Mouse (Mus musculus) cerebellum, adult 9-10 months (tissue): Measurements from ENCODE around the gene Igdcc4.
"Not testable (repeated sequence)": the region's sequence is repeated elsewhere in the genome, so short reads cannot be mapped to it uniquely, and the experiment has no call there.

Source experiments
- DNase-seq: peaks from one replicate; pipeline ENCODE4 v3.0.0; 2022

Gene Igdcc4

DNA sequence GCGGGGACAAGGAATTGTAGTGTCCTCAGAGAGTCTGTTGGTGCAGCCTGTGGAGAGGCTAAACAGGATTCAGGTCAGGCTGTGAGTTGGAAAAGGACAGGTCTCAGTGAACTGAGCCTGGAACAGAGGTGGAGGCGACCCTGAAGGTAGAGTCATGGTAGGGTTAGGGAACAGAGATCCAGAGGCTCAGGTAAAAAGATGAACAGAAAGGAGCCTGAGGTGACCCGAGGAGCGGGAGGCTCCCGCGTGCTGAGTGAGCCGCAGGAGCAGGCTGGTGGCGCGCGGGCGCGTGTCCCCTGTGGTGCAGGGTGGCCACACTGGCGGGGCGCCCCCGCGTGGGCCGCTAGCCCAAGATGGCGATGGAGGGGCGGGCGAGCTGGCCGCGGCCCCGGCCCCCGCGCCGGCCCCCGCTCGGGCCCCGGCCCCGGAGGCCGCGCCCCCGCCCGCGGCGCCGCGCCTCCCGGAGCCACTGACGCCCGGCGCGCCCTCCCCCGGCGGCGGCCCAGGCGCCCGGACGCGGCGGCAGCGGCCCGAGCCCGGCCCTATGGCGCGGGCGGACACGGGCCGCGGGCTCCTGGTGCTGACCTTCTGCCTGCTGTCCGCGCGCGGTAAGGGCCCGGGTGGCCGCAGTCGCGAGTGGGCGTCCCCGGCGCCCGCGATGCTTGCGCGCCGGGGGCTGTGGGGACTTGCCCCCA lies at the start of gene Igdcc4:
Igdcc4 (plus strand) TSS at position 496 of the 695 bp plus-strand sequence.
- peak; percentile 28 for DNase-seq

GRCm38 (mm10) chr9:65064251-65064650 lies 37.0 kb upstream of the Igdcc4 start:
- DNase-seq = no peak

GRCm38 (mm10) chr9:65070587-65070986 lies 30.7 kb upstream of the Igdcc4 start:
- DNase-seq = no peak

GRCm38 (mm10) chr9:65073555-65073954 lies 27.7 kb upstream of the Igdcc4 start:
- no peak for DNase-seq

GRCm38 (mm10) chr9:65074251-65074650 lies 27.0 kb upstream of the Igdcc4 start:
- DNase-seq = no peak

GRCm38 (mm10) chr9:65074855-65075493 lies 26.3 kb upstream of the Igdcc4 start:
- DNase-seq = no peak

DNA sequence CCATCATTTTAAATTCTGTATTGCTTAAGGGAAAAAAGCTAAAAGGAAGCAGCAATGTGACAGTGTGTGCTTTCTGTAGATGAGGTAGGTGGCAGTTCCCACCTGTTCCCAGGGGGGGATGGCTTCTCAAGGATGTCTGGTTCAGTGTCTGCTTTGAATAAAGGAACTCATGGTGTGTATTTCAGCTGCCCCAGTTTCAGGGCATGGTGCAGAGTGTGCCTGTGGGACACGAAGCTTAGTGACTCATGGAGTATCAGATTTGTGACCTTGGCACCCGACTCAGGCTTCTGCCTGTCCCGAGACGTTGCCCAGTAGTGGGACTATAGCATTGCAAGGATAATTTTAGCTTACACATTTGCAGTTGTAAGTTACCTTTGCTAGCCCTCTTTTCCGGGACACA lies 23.8 kb upstream of the Igdcc4 start:
- no peak for DNase-seq

GRCm38 (mm10) chr9:65080141-65080540 lies 21.1 kb upstream of the Igdcc4 start:
- DNase-seq = not testable (repeated sequence)

DNA sequence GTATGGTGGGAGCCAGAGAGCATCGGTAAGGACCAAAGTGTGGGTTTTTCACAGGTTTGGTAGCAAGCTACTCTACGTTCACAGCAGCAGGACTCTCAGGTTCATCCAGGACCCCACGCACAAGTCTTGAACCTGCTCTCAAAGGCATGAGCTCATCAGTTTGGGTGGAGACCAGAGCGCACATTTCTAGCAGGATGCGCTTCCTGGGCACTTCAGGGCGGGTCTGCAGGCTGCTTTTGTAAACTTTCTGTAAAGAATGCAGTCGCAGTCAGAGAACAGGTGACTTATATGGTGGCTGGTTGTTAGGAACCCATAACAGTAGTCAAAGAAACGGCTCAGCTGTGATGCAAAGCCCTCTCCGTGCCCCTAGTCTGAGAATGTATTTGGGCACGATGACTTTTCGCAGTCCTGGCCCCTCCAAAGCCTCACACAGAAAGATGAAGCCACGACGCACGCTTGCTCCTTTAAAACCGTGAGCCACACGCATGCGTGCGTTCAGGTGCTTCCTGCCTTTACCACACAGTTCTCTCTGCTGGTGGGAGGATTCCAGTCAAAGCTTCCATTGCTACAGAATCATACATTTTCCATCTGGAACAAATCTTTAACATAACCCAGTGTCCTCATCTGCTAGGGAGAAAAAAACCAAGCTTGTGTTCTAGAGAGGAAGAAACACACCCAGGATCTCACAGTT lies 18.1 kb upstream of the Igdcc4 start:
- DNase-seq = no peak

- no peak for DNase-seq
These were observed 17.0 kb upstream of the Igdcc4 start for GRCm38 (mm10) chr9:65084198-65084807.

GRCm38 (mm10) chr9:65085270-65085669 lies 16.0 kb upstream of the Igdcc4 start:
- DNase-seq = no peak

GRCm38 (mm10) chr9:65086801-65087200 lies 14.5 kb upstream of the Igdcc4 start:
- no peak for DNase-seq

- DNase-seq = no peak
These were observed 13.8 kb upstream of the Igdcc4 start for GRCm38 (mm10) chr9:65087490-65087889.

DNA sequence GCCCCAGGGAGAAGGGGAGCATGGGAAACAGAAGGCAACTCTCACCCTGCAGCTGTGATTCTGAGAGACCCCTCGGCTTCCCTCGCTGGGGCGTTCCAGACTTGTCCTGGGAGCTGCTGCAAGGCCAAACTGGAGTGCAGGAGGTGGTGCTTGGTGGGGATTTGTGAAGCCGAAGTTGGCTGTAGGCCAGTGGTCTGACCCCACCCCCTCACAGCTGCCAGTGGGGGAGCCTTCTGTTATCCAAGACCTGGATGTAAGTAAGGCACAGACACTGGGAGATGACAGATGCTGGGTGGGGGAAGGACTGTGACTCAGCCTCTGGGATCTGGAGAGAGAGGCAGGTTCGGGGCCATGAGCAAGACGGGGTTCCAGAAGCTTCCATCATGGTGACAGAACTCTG lies 7.0 kb upstream of the Igdcc4 start:
- DNase-seq = no peak

DNA sequence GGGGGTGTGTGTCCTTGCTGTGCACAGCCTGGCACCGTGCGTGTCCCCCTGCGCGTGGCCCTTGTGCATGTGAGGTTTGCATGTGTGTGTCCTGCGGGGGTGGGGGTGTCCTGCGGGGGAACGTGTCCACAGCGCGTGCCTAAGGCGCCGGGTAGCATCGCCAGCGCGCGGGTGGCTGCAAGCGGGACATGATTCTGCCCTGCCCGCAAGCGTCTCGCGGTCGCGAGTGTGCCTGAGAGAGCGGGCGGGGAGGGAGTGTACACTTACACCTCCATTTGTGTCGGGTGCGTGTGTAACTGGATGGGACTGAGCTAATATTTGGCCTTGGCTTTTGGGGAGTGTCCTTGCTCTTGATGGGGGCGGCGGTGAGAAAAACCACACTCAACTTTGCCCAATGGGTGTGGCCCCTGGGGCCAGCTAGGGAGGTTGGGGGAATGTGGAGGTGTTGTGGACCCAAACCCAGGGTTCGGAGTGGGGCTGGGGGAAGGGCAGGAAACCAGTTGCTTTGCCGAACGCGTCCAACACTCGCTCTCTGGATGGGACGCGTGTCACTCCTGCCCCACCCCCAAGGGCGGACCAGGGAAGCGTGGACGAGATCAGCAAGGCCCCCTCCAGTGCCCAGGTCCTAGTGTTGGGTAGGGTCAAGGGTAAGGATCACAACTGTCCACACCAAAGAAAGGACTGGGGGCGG lies 545 bp downstream of the Igdcc4 start:
- peak; percentile 27 for DNase-seq

- peak; percentile 27 for DNase-seq
These were observed 1.3 kb downstream of the Igdcc4 start for GRCm38 (mm10) chr9:65102377-65103172.

- DNase-seq = no peak
These were observed 2.0 kb downstream of the Igdcc4 start for GRCm38 (mm10) chr9:65103173-65103752.

GRCm38 (mm10) chr9:65106821-65107220 lies 5.5 kb downstream of the Igdcc4 start:
- no peak for DNase-seq

GRCm38 (mm10) chr9:65107893-65108292 lies 6.6 kb downstream of the Igdcc4 start:
- no peak for DNase-seq

GRCm38 (mm10) chr9:65109132-65110072 lies 8.1 kb downstream of the Igdcc4 start:
- DNase-seq = peak; percentile 26

DNA sequence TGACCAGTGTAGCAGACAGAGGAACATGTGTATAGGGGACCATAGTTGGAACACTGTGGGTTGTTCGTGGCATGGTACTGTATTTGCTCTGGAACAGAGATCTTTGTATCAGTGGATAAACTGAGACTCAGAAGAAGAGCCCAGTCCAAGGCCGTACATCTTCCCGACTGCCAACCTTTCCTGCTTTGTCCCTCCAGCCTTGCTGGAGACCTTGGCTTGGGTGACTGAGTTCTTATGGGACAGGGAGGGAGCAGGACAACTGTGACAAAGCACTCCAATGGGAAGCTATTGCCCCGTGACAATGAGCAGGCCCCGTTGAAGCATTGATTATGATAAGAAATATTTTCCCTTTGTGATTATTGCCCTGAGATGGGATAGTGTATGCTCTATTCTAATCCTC lies 10.4 kb downstream of the Igdcc4 start:
- DNase-seq = no peak
